Mouse (Mus musculus) adrenal gland (tissue): ENCODE measurements at regions not wholly inside any gene's neighbourhood (a gene's known extent, or its start where the extent isn't known, plus 50 kb on each side); places are given as distances from the start of the nearest gene placed in this dataset.
"Not testable (repeated sequence)": the region's sequence is repeated elsewhere in the genome, so short reads cannot be mapped to it uniquely, and the experiment has no call there.

ENCODE experiments used
- intact Hi-C: fragments of 180-260 bp; cut with DNase I; formaldehyde crosslinking; loops from one replicate; pipeline ENCODE4 v1.15.1; 2025

GRCm38 (mm10) chr12:9655794-9656193 lies 85.9 kb downstream of the Osr1 start:
- intact Hi-C loops: no loop called here

GRCm38 (mm10) chr12:9656324-9656723 lies 86.4 kb downstream of the Osr1 start:
- intact Hi-C loops: no loop called here

- intact Hi-C loops: no loop called here
Measured at GRCm38 (mm10) chr12:9657199-9657766, 87.4 kb downstream of the Osr1 start.

DNA sequence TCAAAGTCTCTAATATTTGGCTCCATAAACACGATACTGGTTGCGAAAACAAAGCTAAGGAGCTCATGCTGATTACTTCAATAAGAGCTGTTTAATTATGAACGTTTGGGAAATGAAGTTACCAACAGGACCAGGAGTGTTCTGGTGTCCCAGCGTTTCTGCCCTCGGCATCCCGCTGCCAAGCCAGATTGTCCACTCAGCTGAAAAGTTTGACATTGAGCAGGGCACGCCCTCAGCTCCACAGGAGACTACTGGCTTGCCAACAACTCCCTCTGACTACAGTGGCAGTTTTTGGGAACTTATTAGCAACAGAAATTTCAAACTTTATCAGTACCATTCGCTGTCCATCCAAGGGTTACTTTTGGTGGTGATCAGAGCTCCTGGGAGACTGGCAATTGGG lies 87.9 kb downstream of the Osr1 start:
- intact Hi-C loops: no loop called here

- intact Hi-C loops: no loop called here
Measured at GRCm38 (mm10) chr12:9660299-9660698, 90.4 kb downstream of the Osr1 start.

DNA sequence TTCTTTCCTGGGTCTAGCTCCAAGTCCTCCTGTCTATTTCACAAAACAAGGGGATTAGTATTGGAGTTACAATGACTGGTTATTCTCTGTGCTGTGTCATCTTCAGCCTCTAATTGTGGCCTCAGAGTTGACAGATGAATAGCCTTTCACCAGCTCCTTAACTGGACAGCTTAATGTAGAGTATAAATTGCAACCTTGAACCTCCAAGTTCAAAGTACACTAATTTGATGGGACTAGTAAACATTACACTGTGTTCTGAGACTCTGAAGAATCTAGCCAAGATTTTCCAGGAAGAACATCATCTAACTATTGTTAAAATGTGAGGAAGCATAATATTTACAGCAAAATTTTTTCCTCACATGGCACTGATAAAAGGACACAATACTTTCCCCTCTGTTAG lies 118.9 kb downstream of the Osr1 start:
- intact Hi-C loops: no loop called here

DNA sequence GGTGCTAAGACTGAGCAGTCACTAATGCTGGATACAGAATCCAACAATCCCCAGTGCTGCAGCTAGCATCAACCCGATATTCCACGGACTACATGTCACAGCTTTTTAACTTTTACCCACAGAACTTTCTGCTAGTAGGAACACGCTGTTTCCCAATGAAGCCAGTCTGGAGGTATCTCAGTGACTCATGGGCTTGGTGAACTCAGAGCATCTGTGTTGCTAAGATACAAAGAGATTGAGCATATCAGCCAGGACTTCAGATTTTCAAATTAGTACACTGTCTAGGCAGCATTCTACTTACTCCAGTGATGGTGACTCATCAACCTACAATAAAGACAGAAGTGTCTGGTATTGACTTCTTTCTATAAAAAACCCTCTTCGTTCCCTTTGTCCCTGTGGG lies 119.6 kb downstream of the Osr1 start:
- intact Hi-C loops: no loop called here

DNA sequence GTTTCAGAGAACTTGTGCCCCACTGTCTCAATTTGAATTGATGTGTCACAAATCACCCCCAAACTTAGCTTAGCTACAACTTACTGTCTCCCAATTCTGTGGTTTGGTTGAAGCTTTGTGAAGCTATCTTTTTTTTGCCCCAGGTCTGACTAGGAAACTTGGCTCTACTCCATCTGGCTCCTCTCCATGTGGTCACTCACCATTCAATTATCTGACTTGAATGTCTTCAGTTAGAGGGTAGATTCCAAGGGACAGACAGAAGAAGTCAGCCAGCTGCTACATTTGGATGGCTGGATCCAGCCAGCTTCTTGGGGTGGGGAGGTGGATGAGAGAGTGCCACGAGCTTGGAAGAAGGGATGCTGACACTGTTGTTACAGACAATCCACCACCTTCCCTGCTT lies 163.0 kb downstream of the Osr1 start:
- intact Hi-C loops: no loop called here

- intact Hi-C loops: no loop called here
Measured at GRCm38 (mm10) chr12:9744709-9745395, 174.9 kb downstream of the Osr1 start.

- intact Hi-C loops: no loop called here
Measured at GRCm38 (mm10) chr12:9751261-9752078, 181.6 kb downstream of the Osr1 start.

DNA sequence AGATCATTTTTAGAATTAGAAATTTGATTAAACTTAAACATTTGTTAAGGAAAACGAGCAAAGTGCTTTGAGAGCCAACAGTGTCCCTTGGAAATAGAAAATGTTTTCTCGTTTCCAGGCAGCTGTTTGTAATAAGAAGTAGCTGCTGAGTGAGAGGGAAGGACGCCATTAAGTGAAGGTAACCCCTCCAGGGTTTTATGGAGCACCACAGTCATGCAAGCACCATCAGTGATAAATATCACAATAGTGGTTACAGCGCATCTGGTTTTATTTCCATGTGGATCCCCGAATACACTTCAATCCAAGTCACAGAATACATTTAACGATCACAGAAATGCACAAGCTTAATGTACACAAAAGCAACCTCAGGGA lies 182.1 kb downstream of the Osr1 start:
- intact Hi-C loops: no loop called here

DNA sequence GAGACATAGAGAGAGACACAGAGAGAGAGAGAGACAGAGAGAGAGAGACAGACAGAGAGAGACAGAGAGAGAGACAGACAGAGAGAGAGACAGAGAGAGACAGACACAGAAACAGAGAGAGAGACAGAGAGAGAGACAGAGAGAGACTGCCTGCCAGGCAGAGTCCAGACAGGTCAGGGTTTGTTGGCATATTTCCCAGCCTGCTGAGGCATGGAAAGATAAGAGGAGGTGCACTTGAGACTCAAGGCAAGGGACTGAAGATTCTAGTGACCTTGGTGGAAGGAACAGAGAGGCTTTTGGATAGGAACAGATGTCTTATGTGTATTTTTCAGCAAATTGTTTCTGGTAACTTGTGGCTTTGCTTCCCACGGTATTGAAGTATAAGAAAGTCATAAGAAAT lies 186.5 kb downstream of the Osr1 start:
- intact Hi-C loops: no loop called here

DNA sequence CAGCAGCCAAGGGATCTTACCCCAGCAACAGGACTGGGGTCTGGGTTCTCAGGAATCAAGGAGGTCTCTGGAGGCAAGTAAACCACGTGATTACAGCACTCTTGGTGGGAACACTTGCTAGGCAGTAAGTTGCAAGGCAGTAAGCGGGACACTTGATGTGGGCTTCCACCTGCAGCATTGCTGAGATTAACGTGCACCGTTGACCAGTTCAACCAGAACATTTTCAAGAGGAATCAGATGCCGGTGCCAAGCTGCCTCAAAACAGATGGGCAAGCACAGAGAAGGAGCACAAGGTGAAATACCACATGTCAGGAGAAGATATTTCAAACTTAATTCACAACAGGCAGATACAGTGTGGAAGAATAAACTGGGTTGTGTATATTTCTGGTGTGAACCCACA lies 190.9 kb downstream of the Osr1 start:
- intact Hi-C loops: no loop called here

GRCm38 (mm10) chr12:9762291-9762811 lies 192.4 kb downstream of the Osr1 start:
- intact Hi-C loops: not testable (repeated sequence)

GRCm38 (mm10) chr12:9762842-9763241 lies 192.9 kb downstream of the Osr1 start:
- intact Hi-C loops: no loop called here

- intact Hi-C loops: no loop called here
Measured at GRCm38 (mm10) chr12:9770908-9771307, 201.0 kb downstream of the Osr1 start.

- intact Hi-C loops: no loop called here
Measured at GRCm38 (mm10) chr12:9772875-9773274, 203.0 kb downstream of the Osr1 start.

DNA sequence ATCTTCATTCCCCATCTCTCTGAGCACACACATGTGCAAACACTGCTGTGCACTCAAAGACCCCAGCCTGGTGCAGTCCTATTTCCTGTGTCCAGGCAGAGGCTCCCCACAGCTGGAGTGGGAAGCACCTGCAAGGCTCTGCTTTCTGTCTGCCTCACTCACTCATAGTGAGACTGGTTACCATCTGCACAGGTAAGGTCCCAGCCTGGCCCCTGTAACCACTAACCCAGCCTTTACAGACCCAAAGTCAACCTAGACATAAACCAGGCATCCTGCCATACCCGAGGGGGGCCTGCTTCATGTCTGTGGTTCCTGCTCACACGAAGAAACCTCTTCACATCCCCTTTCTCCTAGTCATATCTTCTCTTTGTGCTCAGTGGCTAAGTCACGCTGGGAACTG lies 232.4 kb downstream of the Osr1 start:
- intact Hi-C loops: no loop called here

GRCm38 (mm10) chr12:9807406-9807805 lies 237.5 kb downstream of the Osr1 start:
- intact Hi-C loops: no loop called here

DNA sequence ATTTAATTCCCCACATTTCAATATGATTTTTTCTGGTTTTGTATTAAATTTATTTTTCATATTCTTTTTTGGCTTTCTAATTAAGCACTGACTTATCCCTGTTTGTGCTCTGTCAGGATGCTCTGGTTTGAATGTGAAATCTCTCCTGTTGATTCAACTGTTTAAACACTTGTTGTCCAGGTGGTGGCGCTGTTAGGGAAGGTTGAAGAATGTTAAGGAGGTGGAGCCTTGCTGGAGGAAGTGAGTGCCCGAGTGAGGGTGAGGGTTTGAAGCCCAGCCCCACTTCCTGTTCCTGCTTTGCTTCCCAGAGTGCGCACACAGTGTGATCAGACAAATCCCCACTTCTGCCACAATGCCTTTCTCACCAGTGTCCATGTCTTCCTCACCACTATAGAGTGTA lies 263.4 kb downstream of the Osr1 start:
- intact Hi-C loops: no loop called here

- intact Hi-C loops: no loop called here
Measured at GRCm38 (mm10) chr12:9839198-9839845, 269.4 kb downstream of the Osr1 start.

- intact Hi-C loops: no loop called here
Measured at GRCm38 (mm10) chr12:9839949-9840348, 270.0 kb downstream of the Osr1 start.
